Mouse (Mus musculus) liver, embryonic 15.5 days (tissue): ENCODE results near the gene Zfhx3. TPM values are rescaled to one million over a fixed set of nuclear protein-coding genes. Genes with fewer than 3 reads are reported as not detected.

Experiments used
- ATAC-seq: fragments of 200-750 bp; cut with Nextera tagmentation; 2 replicates; pipeline ENCODE4 v1.8.0; 2017; ENCODE audit warnings: moderate number of reproducible peaks, mild to moderate bottlenecking, moderate library complexity; ENCODE audit not compliant: insufficient read depth
- H3K27ac ChIP-seq: fragments of 300-500 bp; sonication (generic); replicated peaks from 2 replicates; pipeline ENCODE4 v1.5.1; 2015; ENCODE audit warnings: mild to moderate bottlenecking, inconsistent platforms
- H3K27me3 ChIP-seq: fragments of 300-500 bp; sonication (generic); 2 replicates; pipeline ENCODE4 v1.6.1; 2015; ENCODE audit warnings: mild to moderate bottlenecking, inconsistent platforms
- H3K36me3 ChIP-seq: fragments of 300-500 bp; sonication (generic); replicated peaks from 2 replicates; pipeline ENCODE4 v1.6.1; 2015; ENCODE audit warnings: moderate library complexity, mild to moderate bottlenecking, inconsistent platforms
- H3K4me1 ChIP-seq: fragments of 300-500 bp; sonication (generic); replicated peaks from 2 replicates; pipeline ENCODE4 v1.6.1; 2015; ENCODE audit warnings: inconsistent platforms
- H3K4me2 ChIP-seq: fragments of 300-500 bp; sonication (generic); 2 replicates; pipeline ENCODE4 v1.6.1; 2015; ENCODE audit warnings: moderate library complexity, mild to moderate bottlenecking, inconsistent platforms
- H3K4me3 ChIP-seq: fragments of 300-500 bp; sonication (generic); replicated peaks from 2 replicates; pipeline ENCODE4 v1.5.1; 2015; ENCODE audit warnings: mild to moderate bottlenecking, inconsistent platforms
- H3K9ac ChIP-seq: fragments of 300-500 bp; sonication (generic); 2 replicates; pipeline ENCODE4 v1.6.1; 2015; ENCODE audit warnings: moderate library complexity, mild to moderate bottlenecking, inconsistent platforms
- H3K9me3 ChIP-seq: fragments of 300-500 bp; sonication (generic); replicated peaks from 2 replicates; pipeline ENCODE4 v1.6.1; 2016; ENCODE audit warnings: inconsistent platforms
- WGBS: fragments of 180-500 bp; shearing (Covaris S2); methylation state at CpG from one replicate; pipeline ENCODE4 v1.1.7; 2015; ENCODE audit warnings: mixed read lengths; ENCODE audit not compliant: insufficient replicate concordance; 5-methylcytosine and 5-hydroxymethylcytosine counted together
- polyA plus RNA-seq: library from polyadenylated mRNA; unstranded; fragments of >200 nt; fragmentation: Nextera tagmentation; extraction: Ambion mirVana; gene quantifications from 2 replicates; pipeline ENCODE4 v1.2.1, GENCODE M21; 2015

The Zfhx3 gene
- polyA plus RNA-seq, 1 experiment from 2014 or later = 1.0 TPM

DNA sequence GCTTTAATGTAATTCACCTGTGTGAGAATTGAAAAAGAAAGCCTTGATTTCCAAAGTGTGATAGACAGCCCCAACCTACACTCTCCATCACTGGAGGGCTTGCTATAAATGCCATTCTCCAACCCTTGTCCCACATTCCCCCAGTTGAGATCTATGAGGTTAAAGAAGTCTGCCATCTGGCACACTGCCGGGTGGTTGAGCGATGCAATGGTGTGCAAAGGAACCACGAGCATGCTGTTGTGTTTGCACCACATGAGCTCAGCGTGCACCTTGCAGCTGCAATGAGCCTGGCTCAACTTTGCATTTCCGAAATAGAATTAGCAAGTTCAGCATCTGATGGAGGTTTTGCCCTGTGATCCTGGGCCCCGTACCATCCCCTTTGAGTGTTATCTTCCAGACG lies 575.7 kb downstream of the Zfhx3 start:
- Histone ChIP-seq H3K36me3 (no peaks in the 10 kb centered on the region), H3K4me3 (no peak overlapping the region), H3K9ac (no peak overlapping the region), H3K4me2 (no peak overlapping the region), H3K9me3 (no peaks in the 10 kb centered on the region), H3K27ac (no peak overlapping the region), H3K27me3 (no peaks in the 10 kb centered on the region), H3K4me1 (no peaks in the 10 kb centered on the region)
- no peak for ATAC-seq
- 78% methylated on average over 7 of the region's 7 CpGs for WGBS

- ATAC-seq = no peak
- Histone ChIP-seq H3K4me1 (no peaks in the 10 kb centered on the region), H3K27me3 (no peaks in the 10 kb centered on the region), H3K9ac (no peak overlapping the region), H3K4me3 (no peak overlapping the region), H3K9me3 (no peaks in the 10 kb centered on the region), H3K27ac (no peak overlapping the region), H3K4me2 (no peak overlapping the region), H3K36me3 (no peaks in the 10 kb centered on the region)
- 57% methylated on average over 4 of the region's 4 CpGs for WGBS
Measured at GRCm38 (mm10) chr8:108522050-108522449, 579.6 kb downstream of the Zfhx3 start.

GRCm38 (mm10) chr8:108529421-108529820 lies 587.0 kb downstream of the Zfhx3 start:
- Histone ChIP-seq H3K27ac (no peak overlapping the region), H3K9me3 (no peaks in the 10 kb centered on the region), H3K4me1 (no peaks in the 10 kb centered on the region), H3K27me3 (no peaks in the 10 kb centered on the region), H3K4me3 (no peak overlapping the region), H3K4me2 (no peak overlapping the region), H3K36me3 (no peaks in the 10 kb centered on the region), H3K9ac (no peak overlapping the region)
- ATAC-seq = no peak
- 79% methylated on average over 7 of the region's 7 CpGs for WGBS

DNA sequence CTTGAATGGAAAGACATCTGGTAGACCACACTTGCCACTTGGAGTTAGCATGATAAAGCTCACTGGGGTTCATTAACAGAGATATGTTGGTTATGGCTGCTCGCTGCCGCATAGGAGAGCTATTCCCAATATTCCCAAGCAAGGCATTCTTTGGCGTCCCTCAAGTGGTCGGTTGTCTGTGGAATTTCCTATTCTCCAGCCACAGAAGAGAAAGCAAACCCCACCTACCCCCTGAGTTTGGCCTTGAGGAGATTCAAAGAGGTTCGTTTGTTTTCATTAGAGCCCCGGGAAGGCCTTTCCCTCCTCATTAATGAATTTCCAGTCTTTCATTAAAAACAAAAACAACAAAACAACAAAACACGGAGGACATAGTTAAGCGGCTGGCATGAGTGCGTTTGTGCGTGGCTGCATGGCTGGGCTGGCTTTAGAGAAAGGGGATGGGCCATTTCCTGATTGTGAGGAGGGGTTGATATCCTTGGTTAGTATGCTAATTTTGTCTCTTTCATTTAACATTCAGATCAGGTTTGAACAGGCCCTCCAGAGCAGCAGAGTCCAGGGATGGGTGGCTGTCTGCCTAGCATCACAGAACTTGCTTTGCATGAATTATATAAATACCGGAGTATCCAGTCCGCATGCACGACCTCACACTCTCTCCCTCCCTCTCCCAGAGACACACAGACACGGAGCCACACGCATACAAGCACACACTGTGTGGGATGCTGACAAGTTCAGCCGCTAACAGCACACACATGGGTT lies 592.9 kb downstream of the Zfhx3 start:
- no peak overlapping the region for H3K4me3 ChIP-seq
- H3K9ac ChIP-seq = no peak overlapping the region
- 66% methylated on average over 16 of the region's 16 CpGs for WGBS
- no peaks in the 10 kb centered on the region for H3K36me3 ChIP-seq
- H3K27ac ChIP-seq = no peak overlapping the region
- no peaks in the 10 kb centered on the region for H3K9me3 ChIP-seq
- no peaks in the 10 kb centered on the region for H3K27me3 ChIP-seq
- no peak overlapping the region for H3K4me2 ChIP-seq
- no peak for ATAC-seq
- no peaks in the 10 kb centered on the region for H3K4me1 ChIP-seq

DNA sequence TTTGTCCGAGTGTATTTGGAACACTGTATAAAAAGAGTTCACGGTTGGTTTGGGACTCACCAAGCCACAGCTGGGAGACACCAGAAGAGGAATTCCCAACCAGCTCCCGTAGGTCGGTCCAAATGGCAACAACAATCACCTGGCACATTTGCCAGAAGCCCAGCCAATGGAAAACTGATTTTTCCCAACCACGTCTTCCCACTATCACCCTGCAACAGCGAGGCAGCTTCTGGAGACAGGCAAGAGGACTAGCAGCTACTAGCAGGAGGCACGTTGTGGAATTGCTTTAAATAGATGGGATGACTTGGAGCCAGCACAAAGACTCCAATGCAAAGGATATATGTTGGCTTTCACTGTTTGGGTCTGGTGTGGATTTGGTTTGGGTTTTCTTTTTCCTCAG lies 593.7 kb downstream of the Zfhx3 start:
- Histone ChIP-seq H3K36me3 (no peaks in the 10 kb centered on the region), H3K4me1 (no peaks in the 10 kb centered on the region), H3K4me2 (no peak overlapping the region), H3K4me3 (no peak overlapping the region), H3K9ac (no peak overlapping the region), H3K27me3 (no peaks in the 10 kb centered on the region), H3K27ac (no peak overlapping the region), H3K9me3 (no peaks in the 10 kb centered on the region)
- no peak for ATAC-seq
- WGBS = 68% methylated on average over 7 of the region's 7 CpGs

DNA sequence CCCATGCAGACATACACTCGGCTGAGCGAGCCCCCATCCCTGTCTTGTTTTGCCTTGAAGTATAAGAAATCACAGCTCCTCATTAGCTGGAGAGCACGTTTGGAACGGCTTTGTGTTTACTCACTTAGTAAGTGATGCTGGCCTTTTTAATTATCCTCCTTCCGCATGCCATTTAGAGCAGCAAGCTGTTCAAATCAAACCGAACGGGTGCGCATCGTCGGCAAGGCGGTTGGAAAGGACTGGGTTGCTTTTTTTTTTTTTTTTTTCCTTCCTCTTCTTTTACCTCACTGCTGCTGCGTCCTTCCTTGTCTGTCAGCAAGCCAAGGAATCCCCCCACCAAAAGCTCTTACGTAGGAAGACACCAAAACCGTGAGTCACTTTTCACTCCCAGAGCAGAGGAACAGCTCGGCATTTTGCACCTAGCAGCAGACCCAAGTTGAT lies 594.5 kb downstream of the Zfhx3 start:
- WGBS = 74% methylated on average over 15 of the region's 15 CpGs
- no peaks in the 10 kb centered on the region for H3K9me3 ChIP-seq
- H3K9ac ChIP-seq = no peak overlapping the region
- no peaks in the 10 kb centered on the region for H3K27me3 ChIP-seq
- H3K4me3 ChIP-seq = no peak overlapping the region
- no peak for ATAC-seq
- H3K27ac ChIP-seq = no peak overlapping the region
- H3K36me3 ChIP-seq = no peaks in the 10 kb centered on the region
- H3K4me1 ChIP-seq = no peaks in the 10 kb centered on the region
- H3K4me2 ChIP-seq = no peak overlapping the region

DNA sequence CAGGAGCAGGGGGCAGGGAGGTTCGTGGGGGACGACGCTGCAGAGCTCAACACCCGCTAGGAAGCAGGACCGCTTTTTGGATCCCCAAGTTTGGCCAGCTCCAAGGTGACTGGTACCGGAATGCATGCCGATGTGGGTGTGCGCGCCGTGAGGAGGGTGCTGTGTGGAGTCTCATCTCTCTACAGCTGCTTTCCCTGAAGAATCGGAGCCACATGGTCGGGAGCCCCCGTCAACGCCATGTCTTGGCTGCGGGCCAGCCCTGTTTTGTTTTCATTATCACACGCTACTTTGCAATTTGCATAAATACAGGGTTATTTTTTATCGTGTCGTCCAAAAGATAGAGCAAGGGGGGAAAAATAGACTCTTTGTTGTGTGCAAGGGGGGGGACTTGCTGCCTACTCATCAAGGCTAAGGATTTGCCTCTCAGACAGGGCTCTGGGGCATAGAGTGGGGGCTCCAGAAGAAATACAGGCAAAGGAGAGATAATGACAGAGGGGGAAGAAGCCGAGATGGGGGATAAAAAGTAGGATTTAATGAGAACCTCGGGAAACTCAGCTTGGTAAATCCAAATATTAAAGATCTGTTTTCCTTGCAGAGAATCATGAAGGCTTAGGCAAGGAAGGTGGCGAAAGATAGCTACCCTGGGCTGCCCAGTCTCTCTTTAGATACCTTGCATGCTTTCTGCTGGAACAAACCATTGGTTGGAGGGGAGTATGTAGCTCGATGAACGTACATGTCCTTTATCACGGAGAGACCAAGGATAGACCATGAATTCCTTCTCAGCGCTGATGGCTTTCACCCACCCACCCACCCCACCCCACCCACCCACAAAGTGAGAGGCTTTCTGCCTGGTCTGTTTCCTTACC lies 595.5 kb downstream of the Zfhx3 start:
- H3K36me3 ChIP-seq = no peaks in the 10 kb centered on the region
- no peak overlapping the region for H3K27ac ChIP-seq
- no peaks in the 10 kb centered on the region for H3K4me1 ChIP-seq
- H3K27me3 ChIP-seq = no peaks in the 10 kb centered on the region
- H3K4me2 ChIP-seq = no peak overlapping the region
- 81% methylated on average over 25 of the region's 25 CpGs for WGBS
- H3K9me3 ChIP-seq = no peaks in the 10 kb centered on the region
- no peak overlapping the region for H3K9ac ChIP-seq
- no peak for ATAC-seq
- no peak overlapping the region for H3K4me3 ChIP-seq

GRCm38 (mm10) chr8:108538929-108539555 lies 596.6 kb downstream of the Zfhx3 start:
- Histone ChIP-seq H3K36me3 (no peaks in the 10 kb centered on the region), H3K9ac (no peak overlapping the region), H3K27me3 (no peaks in the 10 kb centered on the region), H3K27ac (no peak overlapping the region), H3K4me2 (no peak overlapping the region), H3K4me3 (no peak overlapping the region), H3K9me3 (no peaks in the 10 kb centered on the region), H3K4me1 (no peaks in the 10 kb centered on the region)
- 51% methylated on average over 8 of the region's 8 CpGs for WGBS
- ATAC-seq = no peak

DNA sequence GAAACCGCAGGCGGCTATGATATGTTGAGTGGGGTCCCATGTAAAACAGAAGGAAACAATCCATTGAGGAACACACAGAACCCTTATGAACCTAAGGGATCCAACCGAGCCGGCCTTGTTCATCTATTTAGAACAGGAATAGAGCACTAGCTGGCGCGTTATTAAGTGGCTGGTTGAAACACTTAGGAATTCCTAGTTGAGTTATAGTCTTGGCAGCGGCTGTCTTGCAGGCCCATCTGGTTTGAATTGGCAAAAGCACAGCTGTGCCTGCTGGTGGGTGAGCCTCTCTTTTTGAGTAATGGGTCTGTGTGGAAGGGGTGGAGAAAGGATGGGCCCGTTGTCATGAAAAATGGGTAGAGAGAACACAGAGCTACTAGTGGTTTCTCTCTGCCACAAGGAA lies 610.1 kb downstream of the Zfhx3 start:
- H3K4me1 ChIP-seq = no peaks in the 10 kb centered on the region
- H3K4me3 ChIP-seq = no peak overlapping the region
- no peak overlapping the region for H3K27ac ChIP-seq
- no peaks in the 10 kb centered on the region for H3K36me3 ChIP-seq
- H3K9me3 ChIP-seq = no peaks in the 10 kb centered on the region
- no peaks in the 10 kb centered on the region for H3K27me3 ChIP-seq
- no peak for ATAC-seq
- no peak overlapping the region for H3K4me2 ChIP-seq
- WGBS = 79% methylated on average over 8 of the region's 8 CpGs
- H3K9ac ChIP-seq = no peak overlapping the region

- WGBS = 71% methylated on average over 11 of the region's 11 CpGs
- H3K27ac ChIP-seq = no peak overlapping the region
- H3K4me3 ChIP-seq = no peak overlapping the region
- H3K4me2 ChIP-seq = no peak overlapping the region
- H3K36me3 ChIP-seq = no peaks in the 10 kb centered on the region
- H3K9ac ChIP-seq = no peak overlapping the region
- H3K9me3 ChIP-seq = no peaks in the 10 kb centered on the region
- no peaks in the 10 kb centered on the region for H3K27me3 ChIP-seq
- ATAC-seq = no peak
- no peaks in the 10 kb centered on the region for H3K4me1 ChIP-seq
Measured at GRCm38 (mm10) chr8:108553808-108554577, 611.5 kb downstream of the Zfhx3 start.
